In the genomic region with DNA sequence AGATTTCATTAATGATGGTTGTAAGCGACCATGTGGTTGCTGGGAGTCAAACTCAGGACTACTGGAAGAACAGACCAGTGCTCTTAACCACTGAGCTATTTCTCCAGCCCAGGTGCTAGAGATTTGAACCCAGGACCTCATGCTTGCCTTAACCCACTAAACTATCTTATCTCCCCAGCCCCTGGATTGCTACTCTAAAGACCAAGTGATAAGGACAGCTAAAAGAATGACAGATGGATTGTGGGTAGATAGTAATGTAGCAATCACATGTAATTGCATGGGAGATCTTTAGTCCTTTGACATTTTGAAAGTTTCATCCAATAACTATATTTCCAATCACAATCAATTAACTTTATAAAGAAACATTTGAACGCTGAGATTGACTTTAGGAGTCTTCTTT, we compare ENCODE assay signal across 16 mouse cellular contexts.
"Had no signal": no experiment of that assay in that cellular context is flagged by ENCODE, and none has a peak within 500 bp of the region (broad histone marks: within the 10 kb centered on the region; RNA-seq: fewer than 3 reads in every experiment).

No protein-coding gene starts in this region.

- DNase-seq: retina, postnatal 1 day; right cerebral cortex, adult 18-20 months; right cerebral cortex, postnatal 14 days; right cerebral cortex, postnatal 25 days; right cerebral cortex, postnatal 4 days; spleen, adult 18-20 months; thymus, adult 18-20 months; thymus, adult 2 months; thymus, postnatal 14 days; thymus, postnatal 25 days; thymus, postnatal 36 days; thymus, postnatal 4 days had no signal

- H3K4me3 ChIP-seq: neural tube, embryonic 13.5 days; neural tube, embryonic 15.5 days; stomach, embryonic 15.5 days had no signal

- H3K27me3 ChIP-seq: neural tube, embryonic 13.5 days; neural tube, embryonic 15.5 days; stomach, embryonic 15.5 days had no signal

- H3K4me1 ChIP-seq: neural tube, embryonic 13.5 days; neural tube, embryonic 15.5 days; stomach, embryonic 15.5 days had no signal

- H3K36me3 ChIP-seq: neural tube, embryonic 13.5 days; neural tube, embryonic 15.5 days; stomach, embryonic 15.5 days had no signal

- H3K27ac ChIP-seq: neural tube, embryonic 13.5 days; neural tube, embryonic 15.5 days; stomach, embryonic 15.5 days; stomach, postnatal 0 days had no signal

- H3K9me3 ChIP-seq: neural tube, embryonic 13.5 days; neural tube, embryonic 15.5 days; stomach, embryonic 15.5 days had no signal

- H3K9ac ChIP-seq: neural tube, embryonic 13.5 days; neural tube, embryonic 15.5 days; stomach, embryonic 15.5 days had no signal
